Mouse (Mus musculus): Measurements from ENCODE around the gene Klra4.
"Not testable (repeated sequence)": the region's sequence is repeated elsewhere in the genome, so short reads cannot be mapped to it uniquely, and the experiment has no call there.

- TF ChIP-seq CTCF (IDR thresholded peaks at IDR 0.05; ENCODE audit: low read depth, low read length); EP300 (IDR thresholded peaks at IDR 0.05; ENCODE audit: insufficient read depth, low read depth, low read length); POLR2A (IDR thresholded peaks at IDR 0.05; ENCODE audit: insufficient read depth, low read length): not testable (repeated sequence)
Measured at GRCm38 (mm10) chr6:130035146-130035545, 31.9 kb downstream of the Klra4 start.

Data from ES-Bruce4 (cell line).